Mouse (Mus musculus): ENCODE data around the gene Bmf.

The Bmf gene

DNA sequence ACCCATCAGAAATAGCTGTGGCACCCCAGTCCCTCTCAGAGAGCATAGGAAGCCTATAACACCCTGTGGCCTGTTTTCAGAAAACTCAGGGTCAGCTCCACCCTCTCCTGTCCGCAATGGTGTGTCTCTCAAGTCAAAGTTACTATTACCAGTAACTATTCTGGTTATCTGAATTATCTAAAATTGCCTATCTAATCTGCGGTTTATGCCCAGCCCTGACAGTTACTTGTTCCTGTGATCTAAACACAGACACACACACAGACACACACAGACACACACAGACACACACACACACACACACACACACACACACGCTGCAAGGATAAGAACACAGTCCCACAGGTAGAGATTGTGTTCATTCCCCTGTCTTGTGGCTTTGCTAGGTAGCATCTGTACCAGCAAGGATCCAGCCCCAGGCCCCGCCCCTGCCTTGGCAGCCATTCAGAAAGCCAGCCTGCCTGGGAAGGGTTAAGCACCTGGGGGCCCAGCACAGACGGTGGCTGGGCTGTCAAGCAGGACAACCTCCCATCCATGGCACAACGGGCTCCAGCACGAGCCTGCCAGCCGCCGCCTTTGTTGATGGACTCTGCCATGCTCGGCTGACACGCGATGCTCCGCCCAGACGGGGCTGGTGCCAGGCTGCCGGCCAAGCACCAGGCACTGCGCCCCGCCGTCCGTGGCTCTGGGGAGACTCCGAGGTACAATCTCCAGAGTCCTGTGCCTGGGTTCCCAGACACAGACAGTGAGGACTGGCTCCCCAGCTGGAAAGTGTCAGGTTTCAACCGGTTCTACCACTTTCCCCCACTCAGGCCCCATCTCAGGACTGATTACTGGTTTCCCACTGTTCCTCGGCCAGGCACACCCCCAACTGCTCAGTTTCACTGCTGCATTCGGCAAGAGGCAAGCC, 5.3 kb downstream of the Bmf start:
- peak; percentile 96 for DNase-seq

DNA sequence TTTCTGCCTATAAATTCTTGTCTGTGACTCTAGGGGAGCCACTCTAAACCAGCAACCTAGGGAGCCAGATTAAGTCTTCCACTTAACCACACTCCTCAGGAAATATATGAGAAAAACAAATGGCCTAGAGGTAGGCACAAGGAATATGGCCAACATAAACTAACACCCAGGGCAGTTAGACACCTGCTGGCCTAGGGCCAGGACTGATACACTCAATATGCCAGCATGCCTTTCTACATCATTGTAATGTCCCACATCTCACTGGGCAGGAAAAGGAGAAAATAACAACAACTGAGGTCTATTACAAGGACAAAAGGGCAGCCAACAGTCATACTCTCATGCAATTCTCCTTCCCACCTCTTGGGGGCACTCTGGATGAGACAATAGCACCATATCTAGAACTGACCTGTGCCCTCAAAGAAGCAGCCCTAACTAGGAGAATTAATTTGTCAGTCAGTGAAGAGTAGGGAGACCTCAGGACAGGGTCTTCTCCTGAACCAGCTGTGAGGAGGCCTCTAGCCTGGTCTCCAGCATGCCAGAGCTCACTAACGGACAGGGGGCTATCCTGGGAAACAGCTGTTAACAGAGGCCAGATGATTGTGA, 6.4 kb downstream of the Bmf start:
- no peak for DNase-seq

DNA sequence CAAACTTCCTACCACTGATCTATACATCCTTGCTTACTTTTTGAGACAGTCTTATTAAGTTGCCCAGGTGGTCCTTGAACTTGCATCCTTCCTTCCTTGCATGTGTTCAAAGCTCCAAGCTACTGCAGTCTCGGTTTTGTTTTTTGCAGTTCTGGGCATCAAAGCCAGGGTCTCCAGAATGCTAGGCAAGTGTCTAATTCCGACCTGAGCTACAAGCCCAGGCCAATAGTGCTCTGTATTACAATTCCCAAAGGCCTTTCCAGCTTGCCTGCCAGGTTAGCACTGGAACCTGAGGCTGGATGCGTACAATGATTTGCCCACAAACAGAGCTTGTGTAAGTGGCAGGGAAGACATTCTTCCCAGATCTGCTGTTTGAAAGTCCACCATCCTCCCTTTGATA, 7.8 kb downstream of the Bmf start:
- DNase-seq: no peak

DNA sequence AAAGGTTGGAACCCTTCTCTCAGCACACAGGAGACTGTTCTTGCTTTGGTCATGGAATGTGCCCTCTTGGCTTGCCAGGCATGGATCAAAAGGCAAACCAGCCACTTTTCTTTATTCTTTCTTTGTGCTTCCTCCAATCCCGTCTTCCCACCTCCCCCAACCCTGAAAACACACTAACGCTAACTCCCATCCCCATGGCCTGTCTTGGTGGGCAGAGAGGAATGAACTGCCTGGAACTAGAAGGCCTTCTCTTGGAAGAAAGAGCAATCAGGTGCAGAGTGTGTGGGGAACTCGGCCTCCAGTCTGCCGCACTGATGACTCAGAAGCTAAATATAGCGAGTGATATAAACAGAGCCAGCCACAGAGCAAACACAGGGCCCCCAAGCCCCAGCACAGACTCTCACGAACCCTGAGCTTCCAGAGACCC, 8.8 kb downstream of the Bmf start:
- DNase-seq: peak; percentile 60

DNA sequence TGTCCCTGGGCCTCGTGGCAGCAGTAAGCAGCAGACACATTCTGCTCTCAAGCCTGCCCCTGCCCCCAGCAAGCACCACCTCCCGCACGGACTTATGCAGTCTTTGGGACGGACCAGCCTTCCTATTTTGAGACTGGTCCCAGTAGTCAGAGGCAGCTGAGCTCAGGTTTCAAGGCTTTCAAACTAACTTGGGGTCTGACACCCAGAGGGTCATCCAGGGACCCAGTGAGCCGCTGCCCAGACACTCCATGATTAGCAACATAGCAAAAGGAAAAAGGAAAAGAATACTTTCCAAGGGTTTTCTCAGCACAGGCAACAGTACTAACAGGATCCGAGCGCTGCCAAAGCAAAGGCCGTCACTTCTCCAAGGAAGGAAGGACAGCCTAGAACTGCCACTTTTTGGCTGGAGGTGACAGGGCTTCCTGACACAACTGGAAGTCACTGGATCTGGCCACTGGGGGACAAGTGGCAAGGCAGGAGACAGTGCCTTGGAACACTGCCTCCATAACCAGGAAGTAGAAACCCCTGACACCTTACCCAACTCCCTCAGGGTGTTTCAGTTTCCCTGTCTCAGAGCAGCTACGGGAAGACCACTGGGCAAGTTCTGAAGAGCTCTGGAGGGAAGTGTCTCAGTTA, 9.5 kb downstream of the Bmf start:
- DNase-seq: peak; percentile 71

DNA sequence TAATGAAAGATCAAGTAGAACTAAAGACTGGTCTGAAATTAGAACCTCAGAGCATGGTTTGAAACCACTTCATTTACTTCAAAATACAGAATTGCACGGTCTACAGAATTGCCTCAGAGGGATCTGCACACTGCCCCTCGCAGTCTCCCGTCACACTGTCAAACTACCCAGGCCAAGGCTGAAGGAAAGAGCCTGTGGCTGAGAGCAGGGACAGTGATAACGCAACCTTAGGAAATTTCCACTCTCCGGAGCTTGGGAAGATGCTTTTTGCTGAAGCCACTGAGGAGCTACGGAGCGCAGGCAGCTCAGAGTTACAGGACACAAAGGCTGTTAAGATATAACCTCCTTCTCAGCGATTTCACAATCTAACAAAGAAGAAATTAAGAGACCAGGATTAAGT, 10.4 kb downstream of the Bmf start:
- no peak for DNase-seq

DNA sequence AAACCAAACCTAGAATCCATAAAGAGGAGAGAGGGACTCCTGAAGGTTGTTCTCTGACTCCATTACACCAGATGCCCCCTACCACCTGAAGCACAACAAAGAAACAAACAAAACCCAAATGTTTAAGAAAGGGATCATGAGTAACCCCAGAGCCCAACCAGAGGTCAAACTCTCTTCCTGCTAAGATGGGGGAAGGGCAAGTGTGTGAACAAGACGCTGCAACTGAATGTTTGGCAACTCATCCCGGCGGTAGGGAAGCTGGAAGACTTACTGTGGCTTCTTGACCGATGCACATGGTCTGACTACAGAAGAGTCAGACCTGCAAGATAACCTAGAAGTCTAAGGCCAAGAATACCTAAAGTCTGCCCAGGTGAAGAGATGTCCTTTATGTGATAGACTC, 12.3 kb downstream of the Bmf start:
- no peak for DNase-seq

DNA sequence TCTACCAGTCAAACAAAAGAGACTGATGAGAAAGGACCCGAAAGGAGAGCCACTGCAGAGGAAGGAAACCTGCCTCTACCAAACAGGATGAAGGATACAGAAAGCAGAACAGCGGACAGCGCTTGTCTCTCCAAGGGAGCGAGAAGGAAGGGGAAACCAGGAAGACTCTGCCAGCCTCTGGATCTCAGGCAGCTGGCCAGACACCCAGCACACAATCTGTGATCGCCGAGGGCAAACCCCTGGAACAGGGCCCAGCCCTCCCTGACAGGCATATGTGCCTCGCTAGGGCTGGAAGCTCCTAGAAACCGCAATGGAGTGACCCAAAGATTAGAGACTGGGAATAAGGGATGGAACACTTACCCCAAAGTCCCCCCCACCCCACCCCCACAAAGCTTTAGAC, 12.9 kb downstream of the Bmf start:
- DNase-seq: peak; percentile 82

DNA sequence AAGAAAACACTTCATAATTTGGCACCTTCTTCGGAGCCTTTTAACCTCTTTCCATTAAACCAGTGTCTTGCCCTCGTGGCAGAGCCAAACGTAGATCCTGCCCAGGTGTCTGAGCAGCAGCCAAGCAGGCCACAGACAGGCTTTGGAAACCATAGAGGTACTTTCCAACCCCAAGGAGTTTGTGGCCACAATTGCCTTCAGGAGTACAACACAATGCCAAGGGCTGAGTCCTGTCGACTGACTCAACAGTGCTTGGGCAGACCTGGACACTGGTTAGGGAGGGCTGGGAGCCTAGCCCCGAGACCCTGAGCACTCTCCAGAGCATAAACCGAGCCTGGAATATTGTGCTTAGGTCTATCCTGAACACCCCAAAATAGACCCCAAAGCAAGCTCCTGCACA, 13.4 kb downstream of the Bmf start:
- DNase-seq: no peak

DNA sequence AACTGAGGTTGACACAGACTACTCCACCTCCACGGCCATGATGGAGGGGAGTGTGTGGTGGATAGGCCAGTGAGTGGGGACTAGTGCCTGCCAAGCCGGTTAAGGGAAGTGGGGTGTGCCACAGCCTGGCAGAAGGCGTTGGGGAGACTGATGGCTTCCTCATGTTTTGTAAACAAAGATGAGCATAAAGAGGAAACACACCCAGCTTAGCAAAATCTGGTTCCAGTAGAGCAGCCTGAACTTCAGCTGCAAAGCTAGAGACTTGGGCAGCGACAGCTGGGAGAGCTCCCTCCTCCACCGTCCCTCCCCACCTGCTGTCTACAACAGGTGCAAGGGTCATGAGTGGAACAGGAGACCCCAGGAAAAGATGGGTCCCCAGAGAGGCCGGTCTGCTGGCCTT, 15.5 kb downstream of the Bmf start:
- DNase-seq: no peak

DNA sequence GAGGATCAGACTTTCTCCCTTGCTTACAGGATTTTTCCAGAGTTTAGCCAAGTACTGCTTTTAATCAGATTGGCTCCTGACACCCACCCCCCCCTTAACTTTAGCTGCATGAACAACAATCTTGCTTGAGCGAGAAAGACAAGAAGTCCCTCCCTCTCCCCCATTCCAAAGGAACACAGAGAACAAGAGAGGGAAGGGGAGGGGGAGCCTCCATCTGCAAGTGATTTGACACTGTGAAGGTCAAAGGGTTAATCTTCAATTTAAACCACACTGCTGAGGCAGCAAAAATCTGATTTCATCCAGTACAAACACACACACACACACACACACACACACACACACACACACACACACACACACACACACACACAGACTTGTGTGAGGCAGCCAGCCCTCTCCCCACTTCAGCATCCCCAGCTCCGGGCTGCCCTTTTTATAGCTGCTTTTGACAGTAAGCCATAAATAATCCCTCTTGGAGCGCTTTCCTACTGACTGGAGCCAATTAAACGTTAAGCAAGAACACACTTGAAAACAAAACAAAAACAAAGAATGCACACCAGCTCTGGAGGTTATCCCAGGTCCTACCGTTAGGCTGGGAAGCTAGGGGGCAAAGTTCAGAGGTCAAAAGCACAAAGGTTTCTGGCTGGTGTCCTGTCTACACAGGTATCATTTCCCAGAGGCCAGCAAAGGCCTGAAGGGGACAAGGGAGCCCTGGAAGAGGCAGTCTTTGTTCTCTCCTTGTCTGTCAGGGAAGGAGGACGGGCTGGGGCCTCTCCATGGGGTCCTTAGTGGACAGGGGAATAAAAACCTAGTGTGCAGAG, 16.4 kb downstream of the Bmf start:
- DNase-seq: peak; percentile 90

DNA sequence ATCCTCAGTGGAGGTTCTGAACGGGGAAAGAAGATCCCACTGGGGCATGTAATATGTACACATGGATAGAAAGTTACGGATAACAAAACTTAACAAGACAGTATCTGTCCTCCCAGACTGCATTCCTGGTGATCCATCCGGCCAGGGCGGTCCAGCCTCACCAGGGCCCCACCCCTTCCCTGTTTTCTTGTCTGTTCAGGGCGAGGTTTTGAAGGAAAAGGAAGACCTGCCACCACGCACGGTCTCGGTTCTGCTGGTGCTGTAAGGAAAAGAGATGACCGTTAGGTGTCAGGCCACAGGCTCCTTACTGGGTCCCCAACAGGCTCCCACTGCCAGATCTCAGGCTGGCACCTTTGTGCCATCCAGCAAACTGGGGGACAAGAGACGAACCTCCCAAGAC, 17.1 kb downstream of the Bmf start:
- peak; percentile 65 for DNase-seq

DNA sequence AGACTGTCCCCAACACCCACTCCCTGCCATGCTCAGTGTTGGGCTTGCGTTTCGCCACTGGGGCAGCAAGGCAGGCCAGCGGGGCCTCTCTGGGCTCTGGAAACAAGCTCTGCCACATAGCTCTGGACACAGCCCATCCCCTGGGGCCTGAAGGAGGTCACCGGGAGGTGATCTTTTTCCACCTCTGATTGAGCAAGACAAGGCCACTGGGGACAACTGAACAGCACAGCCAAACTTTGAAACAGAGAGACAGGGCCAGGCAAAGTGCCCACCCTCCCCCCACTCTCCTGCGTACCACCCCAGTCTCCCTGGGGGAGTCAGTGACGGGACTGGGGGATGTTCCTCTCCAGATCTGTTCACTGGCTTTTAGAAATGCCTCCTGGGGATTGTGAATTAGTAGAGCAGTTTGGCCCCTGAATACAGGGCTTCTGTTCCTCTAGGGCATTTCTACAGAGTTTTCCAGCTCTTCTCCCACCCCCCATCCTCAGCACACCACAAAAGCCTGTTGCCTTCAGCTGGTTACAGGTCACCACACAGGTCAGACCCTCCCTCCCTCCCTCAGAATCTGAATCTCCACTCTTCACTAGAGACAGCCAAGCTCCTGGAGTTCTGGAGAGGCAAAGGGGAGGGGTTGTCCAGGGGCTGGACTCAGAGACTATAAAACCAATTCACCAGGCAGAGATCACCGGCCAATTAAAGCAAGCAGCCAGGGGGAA, 19.9 kb downstream of the Bmf start:
- peak; percentile 91 for DNase-seq

DNA sequence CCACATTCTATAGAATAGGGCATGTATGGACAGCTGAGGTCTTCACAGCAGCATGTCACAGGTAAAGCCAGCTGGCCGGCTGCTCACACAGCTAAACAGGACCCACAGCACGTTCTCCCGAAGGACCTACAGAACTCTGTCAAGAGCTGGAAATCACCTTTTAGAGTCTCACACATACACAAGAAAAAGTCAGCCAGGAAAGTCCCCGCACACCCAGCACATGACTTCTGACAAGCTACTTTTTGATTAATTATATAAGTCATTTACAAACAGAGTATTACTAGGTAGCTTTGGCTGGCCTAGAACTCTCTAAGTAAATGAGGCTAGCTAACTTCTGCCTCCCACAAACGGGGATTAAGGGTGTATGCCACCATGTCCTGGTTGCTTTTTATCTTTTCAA, 22.9 kb downstream of the Bmf start:
- no peak for DNase-seq

DNA sequence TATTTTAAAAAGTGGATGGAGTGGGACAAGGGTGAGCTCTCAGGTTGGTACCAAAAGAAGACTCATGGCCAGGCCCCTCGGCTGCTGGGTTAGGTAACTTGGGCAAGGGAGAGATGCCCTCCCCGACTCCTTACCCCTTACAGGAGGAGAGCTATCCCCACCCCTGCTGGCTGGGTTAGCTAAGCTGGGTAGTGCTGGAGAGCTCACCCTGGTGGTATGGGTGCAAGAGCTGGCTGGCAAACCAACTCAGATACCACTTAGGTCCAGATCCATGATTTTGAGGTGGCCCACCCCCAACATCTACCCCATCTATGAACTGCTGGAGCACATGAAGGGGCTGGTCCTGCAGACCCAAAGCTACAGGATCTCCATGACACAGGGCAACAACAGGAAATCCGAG, 24.7 kb downstream of the Bmf start:
- no peak for DNase-seq

DNA sequence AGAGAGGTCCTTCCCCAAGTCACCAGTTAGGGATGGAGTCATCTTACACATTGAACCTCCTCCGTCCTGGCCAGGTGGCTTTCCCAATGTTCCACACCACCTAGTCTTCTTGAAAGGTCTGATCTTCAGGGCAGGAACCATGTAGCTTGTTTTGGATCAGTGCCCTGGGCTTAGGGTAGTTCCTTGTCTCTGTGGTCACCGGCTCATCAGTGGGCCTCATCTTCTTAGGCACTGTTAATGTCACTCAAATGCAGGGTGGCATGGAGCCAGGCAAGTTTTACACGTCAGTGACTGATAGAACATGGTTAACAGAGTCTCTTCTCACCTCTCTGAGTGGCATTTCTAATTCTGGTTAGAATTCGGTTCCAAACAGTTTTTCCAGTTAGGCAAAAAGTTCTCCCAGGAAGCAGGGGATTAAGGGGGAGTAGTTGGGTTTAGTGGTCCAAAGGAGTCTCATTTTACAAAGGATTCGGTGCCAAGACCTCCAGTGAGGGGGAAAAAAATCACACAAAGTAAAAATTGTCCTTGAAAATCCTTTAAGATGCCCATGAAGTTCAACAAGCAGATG, 26.2 kb downstream of the Bmf start:
- DNase-seq: no peak

DNA sequence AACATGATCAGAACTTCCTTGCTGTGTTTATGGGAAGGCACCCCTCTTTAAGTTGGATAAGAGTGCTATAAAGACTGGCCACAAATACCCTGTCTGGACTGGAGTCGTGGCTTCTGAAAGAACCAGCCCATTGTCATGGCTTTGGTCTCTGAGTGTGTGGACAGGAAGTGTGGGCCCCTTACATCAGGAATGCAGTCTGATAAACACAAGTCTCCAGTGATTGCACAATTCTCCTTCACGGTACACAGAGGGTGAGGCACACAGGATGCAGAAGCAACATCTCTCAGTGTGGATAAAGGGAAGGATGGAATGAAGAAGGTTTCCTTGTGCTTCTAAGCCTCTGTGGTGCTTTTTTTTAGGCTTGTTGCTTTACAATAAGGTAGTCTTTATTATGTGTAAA, 27.2 kb downstream of the Bmf start:
- no peak for DNase-seq

DNA sequence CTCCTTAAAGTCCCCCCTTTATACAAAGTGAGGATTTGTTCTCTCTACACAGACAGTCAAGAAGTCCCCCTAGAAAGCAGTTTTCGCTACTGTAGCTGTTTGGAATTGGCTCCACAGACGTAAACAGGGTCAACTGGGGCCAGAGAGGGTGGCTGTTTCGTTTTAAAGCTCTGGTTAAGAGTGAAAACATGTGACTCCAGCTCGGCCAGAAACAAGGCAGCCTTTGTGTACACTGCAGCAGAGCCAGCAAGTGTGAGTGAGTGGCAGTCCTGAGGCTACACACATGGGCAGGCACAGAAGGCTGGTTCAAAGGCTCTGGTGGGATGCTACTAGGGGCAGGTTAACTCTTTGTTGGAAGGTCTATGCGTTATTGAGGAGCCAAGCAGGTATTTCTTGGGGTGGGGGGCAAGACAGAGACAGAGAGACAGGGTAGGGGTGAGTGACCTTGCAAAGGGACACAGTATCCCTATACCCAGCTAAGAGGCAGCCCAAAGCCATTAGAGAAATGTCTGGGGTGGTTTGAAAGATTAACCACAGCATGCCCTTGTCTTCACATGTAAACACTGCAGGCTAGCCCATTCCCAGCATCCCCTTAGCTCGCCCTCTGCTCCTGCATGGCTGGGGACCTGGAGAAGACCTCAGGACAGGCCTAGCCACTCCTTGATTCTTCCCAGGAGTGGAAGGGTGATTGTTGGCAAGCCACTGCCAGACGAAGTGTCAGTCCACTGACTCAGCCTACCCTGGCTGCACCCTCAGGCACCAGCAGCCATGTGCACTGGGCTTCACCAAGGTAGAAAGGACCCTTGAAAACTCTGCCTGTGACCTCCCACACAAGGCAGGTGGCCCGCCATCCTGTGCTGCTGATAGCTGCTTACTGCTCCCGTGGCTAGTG, 29.2 kb downstream of the Bmf start:
- DNase-seq: peak; percentile 87

DNA sequence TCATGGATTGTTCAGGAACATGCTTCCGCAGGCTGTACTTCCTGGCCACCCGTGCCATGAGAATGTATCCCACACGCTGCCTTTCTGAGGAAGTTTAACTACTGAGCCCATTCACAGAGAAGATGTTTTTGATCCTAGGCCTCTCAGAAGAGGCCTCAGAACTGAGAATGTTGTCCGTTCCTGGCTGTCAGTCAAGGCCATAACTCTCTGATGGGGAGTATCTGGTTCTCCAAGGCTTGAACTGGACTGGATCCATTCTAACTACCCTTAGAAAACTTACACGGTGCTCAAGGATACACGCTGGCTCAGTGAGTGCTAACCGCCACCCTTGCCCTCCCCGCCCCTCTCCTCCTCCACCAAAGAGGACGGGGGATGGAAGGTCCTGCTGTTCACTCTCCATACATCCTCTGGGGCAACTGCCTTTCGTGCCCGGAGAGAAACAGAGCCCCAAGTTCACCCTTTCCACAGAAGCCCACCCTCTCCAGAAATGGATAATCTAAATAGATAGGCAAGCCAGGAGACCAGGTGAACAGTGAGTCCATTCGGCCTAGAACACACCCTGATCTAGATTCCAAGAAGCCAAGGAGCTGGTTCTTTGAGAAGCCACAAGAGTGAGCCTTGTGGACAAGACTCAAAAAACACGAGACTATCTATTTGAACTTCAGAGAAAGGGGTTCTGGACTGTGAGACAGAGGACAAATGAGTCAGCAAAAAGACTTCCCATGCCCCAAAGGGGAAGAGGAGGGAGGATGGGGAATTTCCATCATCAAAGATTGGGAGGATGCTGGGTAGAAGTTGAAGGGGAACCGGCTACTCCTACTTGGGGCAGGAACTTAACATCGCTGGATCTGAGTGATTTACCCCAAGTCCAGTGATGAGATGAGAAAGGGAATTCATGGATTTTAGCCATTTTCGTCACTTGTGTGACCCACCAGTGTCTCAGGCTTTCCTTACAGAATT, 36.8 kb downstream of the Bmf start:
- DNase-seq: no peak
